Mouse (Mus musculus): ENCODE measurements at regions not wholly inside any gene's neighbourhood (a gene's known extent, or its start where the extent isn't known, plus 50 kb on each side); places are given as distances from the start of the nearest gene placed in this dataset.
A peak's percentile ranks its signal among the peaks of the same experiment; 100 is the strongest.

DNA sequence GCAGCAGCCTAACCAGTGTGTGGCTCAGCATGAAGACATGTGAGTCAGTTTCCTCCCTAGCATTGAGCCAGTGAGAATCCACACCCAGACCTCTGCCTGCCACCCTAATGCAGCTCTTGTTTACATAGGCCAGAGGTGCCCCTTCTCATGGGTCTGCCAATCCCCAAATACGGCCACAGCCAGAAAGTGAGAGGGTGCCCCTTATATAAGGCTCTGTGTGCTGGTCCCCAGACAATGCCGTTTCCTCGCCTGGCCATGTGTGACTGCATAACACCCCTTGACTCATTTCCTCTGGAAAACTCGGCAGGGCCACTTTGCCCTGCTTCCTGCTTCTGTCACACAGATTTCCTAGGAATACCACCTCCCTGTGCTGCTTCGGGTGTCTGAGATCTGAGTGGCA lies 1216.4 kb upstream of the A1bg start:
- no peak overlapping the region for H3K4me3 ChIP-seq (ENCODE audit: low read depth, low read length)
- TF ChIP-seq CTCF (IDR thresholded peaks at IDR 0.05; ENCODE audit: low read depth) (no peak), EP300 (IDR thresholded peaks at IDR 0.05; ENCODE audit: low read depth) (no peak)
- peaks cover 3% of the 10 kb centered on the region; the same call in 1 of the 2 replicates for H3K36me3 ChIP-seq (replicated peaks; ENCODE audit: insufficient read depth, low read length)
- 67% methylated on average over 5 of the region's 5 CpGs for WGBS (ENCODE audit: insufficient replicate concordance)
- H3K9me3 ChIP-seq (ENCODE audit: low read length), result no peaks in the 10 kb centered on the region
- DNase-seq (no peak), ATAC-seq (no peak)
- H3K27ac ChIP-seq (ENCODE audit: low read depth), result 0 out of 2 replicates have a peak overlapping the region, but pooled peaks have one; percentile 0
- H3K4me2 ChIP-seq (ENCODE audit: low read depth, low read length), result no peak overlapping the region
- H3K4me1 ChIP-seq (ENCODE audit: insufficient read depth), result peaks cover 3% of the 10 kb centered on the region
- no peak overlapping the region for H3K9ac ChIP-seq (replicated peaks)
- no peaks in the 10 kb centered on the region for H3K27me3 ChIP-seq (ENCODE audit: insufficient read depth, low read length)

DNA sequence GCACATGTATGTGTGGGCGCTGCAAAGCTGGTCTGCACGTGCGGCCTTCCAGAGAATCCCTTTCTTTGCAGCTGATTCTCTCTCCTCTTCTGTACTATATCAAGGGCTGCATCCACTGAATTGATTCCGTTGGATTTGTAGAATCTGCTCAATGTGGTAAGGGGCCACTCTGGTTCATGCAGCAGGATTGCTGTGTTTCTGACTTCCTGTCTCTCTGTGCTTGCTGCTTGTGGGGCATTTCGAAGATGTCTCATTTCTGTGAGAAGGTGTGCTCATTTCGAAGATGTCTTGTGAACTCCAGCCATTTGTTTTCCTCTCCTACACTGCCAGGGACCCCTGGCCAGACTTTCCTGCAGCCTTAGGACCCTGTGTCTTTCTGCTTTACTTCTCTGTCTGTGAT lies 1215.9 kb upstream of the A1bg start:
- Histone ChIP-seq H3K4me1 (ENCODE audit: insufficient read depth) (peaks cover 6% of the 10 kb centered on the region), H3K36me3 (replicated peaks; ENCODE audit: insufficient read depth, low read length) (peaks cover 3% of the 10 kb centered on the region; the same call in 1 of the 2 replicates), H3K9ac (replicated peaks) (no peak overlapping the region), H3K4me3 (ENCODE audit: low read depth, low read length) (no peak overlapping the region), H3K4me2 (ENCODE audit: low read depth, low read length) (no peak overlapping the region), H3K27me3 (ENCODE audit: insufficient read depth, low read length) (no peaks in the 10 kb centered on the region), H3K9me3 (ENCODE audit: low read length) (no peaks in the 10 kb centered on the region), H3K27ac (ENCODE audit: low read depth) (no peak overlapping the region)
- ATAC-seq (no peak), DNase-seq (no peak)
- 78% methylated on average over 6 of the region's 6 CpGs for WGBS (ENCODE audit: insufficient replicate concordance)
- TF ChIP-seq CTCF (IDR thresholded peaks at IDR 0.05; ENCODE audit: low read depth), result no peak
- TF ChIP-seq EP300 (IDR thresholded peaks at IDR 0.05; ENCODE audit: low read depth), result no peak

DNA sequence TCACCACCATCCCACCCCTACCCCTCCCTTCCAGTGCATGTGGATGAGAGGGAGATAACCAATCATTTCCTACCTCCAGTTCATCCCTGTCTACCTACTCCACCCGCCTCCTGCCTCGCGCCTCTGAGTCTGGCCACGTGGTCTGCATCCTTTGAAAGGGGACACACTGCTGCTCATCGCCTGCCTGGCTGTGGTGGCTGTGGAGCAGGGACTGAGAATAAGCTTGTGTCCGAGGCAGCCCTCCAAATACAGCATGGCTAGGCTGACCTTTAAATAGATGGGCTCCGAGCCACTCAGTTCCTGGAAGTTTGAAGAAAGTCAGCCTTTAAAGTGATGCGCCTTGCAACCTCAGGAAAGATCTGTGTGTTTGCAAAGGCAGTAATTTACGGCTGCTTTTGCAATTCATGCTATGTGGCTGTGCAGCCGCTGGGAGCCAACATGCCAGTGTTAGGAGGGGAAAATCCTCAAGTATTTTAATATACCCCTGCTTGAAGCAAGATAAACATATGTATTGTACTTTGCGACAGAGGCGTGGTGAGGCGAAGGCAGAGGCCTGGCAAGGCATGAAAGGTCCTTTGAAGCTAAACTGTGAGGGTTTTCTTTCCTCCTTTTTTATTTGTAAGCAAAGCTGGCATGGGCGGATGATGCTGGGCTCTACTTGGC lies 1214.3 kb upstream of the A1bg start:
- Histone ChIP-seq H3K27ac (ENCODE audit: low read depth) (no peak overlapping the region), H3K27me3 (ENCODE audit: insufficient read depth, low read length) (no peaks in the 10 kb centered on the region), H3K4me3 (ENCODE audit: low read depth, low read length) (no peak overlapping the region), H3K9me3 (ENCODE audit: low read length) (no peaks in the 10 kb centered on the region), H3K36me3 (replicated peaks; ENCODE audit: insufficient read depth, low read length) (peaks cover 3% of the 10 kb centered on the region; the same call in 1 of the 2 replicates), H3K9ac (replicated peaks) (no peak overlapping the region), H3K4me1 (ENCODE audit: insufficient read depth) (peaks cover 14% of the 10 kb centered on the region), H3K4me2 (ENCODE audit: low read depth, low read length) (no peak overlapping the region)
- DNase-seq (no peak), ATAC-seq (no peak)
- WGBS (ENCODE audit: insufficient replicate concordance), result 70% methylated on average over 14 of the region's 14 CpGs
- TF ChIP-seq CTCF (IDR thresholded peaks at IDR 0.05; ENCODE audit: low read depth) (no peak), EP300 (IDR thresholded peaks at IDR 0.05; ENCODE audit: low read depth) (no peak)

DNA sequence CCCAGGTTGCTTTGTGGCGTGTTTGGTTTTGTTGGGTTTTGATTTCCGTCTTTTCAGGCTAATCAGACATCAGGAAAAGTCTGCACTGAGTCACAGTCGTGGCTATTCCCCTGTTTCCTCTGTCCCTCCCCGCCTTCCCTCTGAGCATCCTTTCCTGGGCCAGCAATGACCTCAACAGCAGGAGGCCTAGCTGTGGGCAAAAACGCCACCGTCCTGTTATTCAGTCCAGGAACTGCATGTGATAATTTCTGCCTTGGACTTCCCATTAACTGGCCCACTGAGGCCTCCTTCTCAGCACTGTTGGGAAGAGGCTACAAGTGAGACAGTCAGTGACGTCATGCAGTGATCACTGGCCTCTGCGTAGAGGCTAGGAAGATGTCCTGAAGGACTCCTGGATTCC lies 1212.0 kb upstream of the A1bg start:
- H3K4me1 ChIP-seq (ENCODE audit: insufficient read depth), result peaks cover 21% of the 10 kb centered on the region
- no peak; the same call in 1 of the 2 replicates for ATAC-seq
- WGBS (ENCODE audit: insufficient replicate concordance), result 68% methylated on average over 8 of the region's 8 CpGs

DNA sequence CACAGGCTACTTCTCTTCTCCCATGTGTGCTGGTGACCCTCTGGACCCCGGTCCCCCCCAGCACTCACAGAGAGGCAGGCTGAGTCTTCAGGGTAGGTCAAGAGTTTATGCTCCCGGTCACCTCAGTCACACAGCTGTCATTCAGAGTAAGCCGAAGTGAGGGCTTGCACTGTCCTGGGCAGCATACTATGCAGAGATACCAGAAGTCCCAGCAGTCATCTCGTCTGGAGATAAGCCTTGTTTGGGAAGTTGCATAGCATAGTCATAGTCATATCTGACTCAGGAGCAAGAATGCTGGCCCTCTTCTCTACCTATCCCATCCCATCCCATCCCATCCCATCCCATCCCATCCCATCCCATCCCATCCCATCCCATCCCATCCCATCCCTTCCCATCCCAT lies 1211.5 kb upstream of the A1bg start:
- TF ChIP-seq CTCF (IDR thresholded peaks at IDR 0.05; ENCODE audit: low read depth) (no peak), EP300 (IDR thresholded peaks at IDR 0.05; ENCODE audit: low read depth) (no peak)
- ATAC-seq (no peak), DNase-seq (no peak)
- Histone ChIP-seq H3K27ac (ENCODE audit: low read depth) (no peak overlapping the region), H3K4me1 (ENCODE audit: insufficient read depth) (peaks cover 25% of the 10 kb centered on the region), H3K4me3 (ENCODE audit: low read depth, low read length) (no peak overlapping the region), H3K27me3 (ENCODE audit: insufficient read depth, low read length) (no peaks in the 10 kb centered on the region), H3K4me2 (ENCODE audit: low read depth, low read length) (no peak overlapping the region), H3K36me3 (replicated peaks; ENCODE audit: insufficient read depth, low read length) (peaks cover 3% of the 10 kb centered on the region; the same call in 1 of the 2 replicates), H3K9me3 (ENCODE audit: low read length) (no peaks in the 10 kb centered on the region), H3K9ac (replicated peaks) (no peak overlapping the region)
- WGBS (ENCODE audit: insufficient replicate concordance), result 68% methylated on average over 4 of the region's 4 CpGs

More for the DNA sequence above, 1212.0 kb upstream of the A1bg start:
- no peak overlapping the region for H3K27ac ChIP-seq (ENCODE audit: low read depth)
- no peak overlapping the region for H3K4me2 ChIP-seq (ENCODE audit: low read depth, low read length)
- H3K27me3 ChIP-seq (ENCODE audit: insufficient read depth, low read length), result no peaks in the 10 kb centered on the region
- H3K36me3 ChIP-seq (replicated peaks; ENCODE audit: insufficient read depth, low read length), result peaks cover 3% of the 10 kb centered on the region; the same call in 1 of the 2 replicates
- no peak overlapping the region for H3K9ac ChIP-seq (replicated peaks)
- no peak overlapping the region for H3K4me3 ChIP-seq (ENCODE audit: low read depth, low read length)
- TF ChIP-seq EP300 (IDR thresholded peaks at IDR 0.05; ENCODE audit: low read depth), result no peak
- TF ChIP-seq CTCF (IDR thresholded peaks at IDR 0.05; ENCODE audit: low read depth), result no peak
- no peaks in the 10 kb centered on the region for H3K9me3 ChIP-seq (ENCODE audit: low read length)
- DNase-seq, result no peak

DNA sequence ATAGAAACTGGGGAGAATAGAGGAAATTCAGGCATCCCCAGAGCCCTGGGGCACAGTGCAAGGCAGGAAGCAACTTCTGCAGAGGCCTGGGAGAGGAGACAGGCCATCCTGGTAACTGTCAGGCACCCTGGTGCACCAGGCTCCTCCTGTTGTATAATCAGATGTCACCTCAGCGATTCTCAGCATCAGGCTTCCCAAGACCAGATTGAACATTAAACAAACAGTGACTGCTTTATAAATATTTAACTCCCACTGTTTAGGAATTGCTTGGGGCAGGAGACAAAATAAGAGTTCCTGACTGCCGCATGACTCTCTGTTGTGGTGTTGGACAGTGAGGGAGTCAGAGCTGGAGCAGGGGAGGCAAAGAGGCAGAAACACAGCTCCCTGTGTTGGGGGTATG lies 1210.1 kb upstream of the A1bg start:
- ATAC-seq (peak; percentile 20; the same call in 1 of the 2 replicates), DNase-seq (no peak)

More for the DNA sequence above, 1210.1 kb upstream of the A1bg start:
- no peak overlapping the region for H3K9ac ChIP-seq (replicated peaks)
- H3K4me1 ChIP-seq (ENCODE audit: insufficient read depth), result peaks cover 35% of the 10 kb centered on the region
- H3K27ac ChIP-seq (ENCODE audit: low read depth), result 0 out of 2 replicates have a peak overlapping the region, but pooled peaks have one; percentile 29
- H3K27me3 ChIP-seq (ENCODE audit: insufficient read depth, low read length), result no peaks in the 10 kb centered on the region
- peaks cover 3% of the 10 kb centered on the region; the same call in 1 of the 2 replicates for H3K36me3 ChIP-seq (replicated peaks; ENCODE audit: insufficient read depth, low read length)
- H3K4me2 ChIP-seq (ENCODE audit: low read depth, low read length), result no peak overlapping the region
- H3K9me3 ChIP-seq (ENCODE audit: low read length), result no peaks in the 10 kb centered on the region
- WGBS (ENCODE audit: insufficient replicate concordance), result 63% methylated on average over 2 of the region's 2 CpGs
- no peak overlapping the region for H3K4me3 ChIP-seq (ENCODE audit: low read depth, low read length)
- TF ChIP-seq CTCF (IDR thresholded peaks at IDR 0.05; ENCODE audit: low read depth) (no peak), EP300 (IDR thresholded peaks at IDR 0.05; ENCODE audit: low read depth) (no peak)
